In genomic region chr3:127791056-127791483, GRCm38 (mm10) we compare ENCODE assay signal across 7 mouse cellular contexts. TPM values are rescaled to one million over a fixed set of nuclear protein-coding genes. Genes with fewer than 3 reads are reported as not detected.
DNase-seq lines count a peak whose midpoint lies in the region; ATAC-seq and TF ChIP-seq lines count a peak whose summit lies in the region.

No protein-coding gene starts in this region.

- H3K79me2 ChIP-seq in CH12.LX (replicated peaks; ENCODE audit: control insufficient read depth, extremely low read depth, insufficient read depth, poor library complexity, severe bottlenecking) (no peaks in the 10 kb centered on the region), myocyte (ENCODE audit: control insufficient read depth, insufficient read depth) (no peaks in the 10 kb centered on the region)

- no peak for ATAC-seq in heart, embryonic 11.5 days (replicated peaks; ENCODE audit: insufficient number of reproducible peaks, low FRiP score, low TSS enrichment)

- H3K4me3 ChIP-seq in CH12.LX (replicated peaks in 1 of 3; ENCODE audit: low read depth in 2 of 3, low read length in 2 of 3, poor library complexity in 1 of 3) (peak overlapping the region; percentile 67 to 73 (median 68)), myocyte (peak overlapping the region; percentile 26)
- peak overlapping the region; percentile 65 for H3K4me3 ChIP-seq in heart, embryonic 11.5 days (ENCODE audit: low read depth, low read length)

- peak overlapping the region; percentile 83 for H3K9ac ChIP-seq in CH12.LX (ENCODE audit: insufficient read depth, low read depth)
- H3K9ac ChIP-seq in heart, embryonic 11.5 days (ENCODE audit: low read depth, low read length) = peak overlapping the region; percentile 72; the same call in 1 of the 2 replicates

- H3K27me3 ChIP-seq in CH12.LX (replicated peaks) = peaks cover 8% of the 10 kb centered on the region
- peaks cover 20% of the 10 kb centered on the region for H3K27me3 ChIP-seq in heart, embryonic 11.5 days (ENCODE audit: control insufficient read depth, insufficient read depth, low read length)
- no peaks in the 10 kb centered on the region for H3K27me3 ChIP-seq in myocyte (ENCODE audit: control insufficient read depth, insufficient read depth, insufficient read length)

- dilution Hi-C loops in CH12.LX (cut with MboI; ENCODE audit: extremely low pct_ligation_motif_present, extremely low pct_unique_long_range_greater_than_20kb, low sequenced_read_pairs) = no loop called here

- TF ChIP-seq CTCF in CH12.LX (conservative IDR thresholded peaks at IDR 0.05 in 1 of 2, IDR thresholded peaks at IDR 0.05 in 1 of 2; ENCODE audit: low read depth in 2 of 2, low read length in 2 of 2) = no peak

- DNase-seq in CH12.LX (ENCODE audit: extremely low read depth) = peak; percentile 41
- peak; percentile 46 for DNase-seq in Muller cell, postnatal 12 days (ENCODE audit: inconsistent ontology term)
- peak; percentile 11 to 19 for DNase-seq in kidney, postnatal 4 days
- DNase-seq in right cerebral cortex, adult 2 months (ENCODE audit: low spot score in 2 of 2) = no peak
- DNase-seq in gastrocnemius, adult 18-20 months (ENCODE audit: low spot score) = no peak

- no peaks in the 10 kb centered on the region for H3K9me3 ChIP-seq in CH12.LX (replicated peaks; ENCODE audit: low read length)
- H3K9me3 ChIP-seq in heart, embryonic 11.5 days (replicated peaks; ENCODE audit: control insufficient read depth, low read length) = no peaks in the 10 kb centered on the region

- no peak overlapping the region for H3ac ChIP-seq in myocyte (ENCODE audit: control insufficient read depth, insufficient read length)

- no peaks in the 10 kb centered on the region for H3K36me3 ChIP-seq in CH12.LX (replicated peaks in 1 of 2; ENCODE audit: control insufficient read depth in 1 of 2, insufficient read depth in 1 of 2, low read length in 1 of 2)
- H3K36me3 ChIP-seq in heart, embryonic 11.5 days (ENCODE audit: control insufficient read depth, insufficient read depth, low read length) = no peaks in the 10 kb centered on the region
- no peaks in the 10 kb centered on the region for H3K36me3 ChIP-seq in myocyte (ENCODE audit: control insufficient read depth, insufficient read depth)

- in situ Hi-C loops in CH12.LX (cut with MboI; ENCODE audit: low pct_ligation_motif_present, low pct_unique_long_range_greater_than_20kb, low sequenced_read_pairs) = no loop called here

- no peak for TF ChIP-seq RAD21 in CH12.LX (IDR thresholded peaks at IDR 0.05; ENCODE audit: low read depth, low read length)

- no peak overlapping the region for H3K27ac ChIP-seq in CH12.LX (ENCODE audit: insufficient read depth, low read depth)
- H3K27ac ChIP-seq in heart, embryonic 11.5 days (ENCODE audit: low read depth, low read length) = no peak overlapping the region

- H3K4me2 ChIP-seq in CH12.LX (ENCODE audit: insufficient read depth, low read depth, poor library complexity, severe bottlenecking) (peak overlapping the region; percentile 97), myocyte (ENCODE audit: low read depth) (peak overlapping the region; percentile 71)
- peak overlapping the region; percentile 98 for H3K4me2 ChIP-seq in heart, embryonic 11.5 days

- peak; percentile 43; the same call in 1 of the 2 replicates for TF ChIP-seq EP300 in CH12.LX (IDR thresholded peaks at IDR 0.05; ENCODE audit: low read length)

- WGBS in heart, embryonic 11.5 days (ENCODE audit: insufficient replicate concordance) = 3% methylated on average over 15 of the region's 15 CpGs

- no peak for TF ChIP-seq POLR2A in CH12.LX (IDR thresholded peaks at IDR 0.05; ENCODE audit: low read depth, low read length)
- TF ChIP-seq POLR2A in myocyte (IDR thresholded peaks at IDR 0.05; ENCODE audit: insufficient read length, low read depth) = no peak

- peaks cover 3 to 37% of the 10 kb centered on the region in 2 experiments; a peak in 3 of 4 replicates for H3K4me1 ChIP-seq in CH12.LX (ENCODE audit: control insufficient read depth in 1 of 2, insufficient read depth in 2 of 2)
- peaks cover 9% of the 10 kb centered on the region; the same call in 1 of the 2 replicates for H3K4me1 ChIP-seq in heart, embryonic 11.5 days (ENCODE audit: control insufficient read depth, insufficient read depth, low read length)

TF ChIP-seq in CH12.LX, 34 proteins besides CTCF, POLR2A, EP300 and RAD21:
- no peak for TF ChIP-seq USF1 (IDR thresholded peaks at IDR 0.05; ENCODE audit: low read depth, low read length)
- TF ChIP-seq CHD2 (IDR thresholded peaks at IDR 0.05; ENCODE audit: low read length) = no peak
- no peak for TF ChIP-seq CHD1 (IDR thresholded peaks at IDR 0.05; ENCODE audit: low read depth, low read length)
- TF ChIP-seq GABPA (IDR thresholded peaks at IDR 0.05; ENCODE audit: insufficient replicate concordance, low read depth, low read length) = no peak
- no peak for TF ChIP-seq PAX5 (IDR thresholded peaks at IDR 0.05; ENCODE audit: low read length)
- TF ChIP-seq SIN3A (IDR thresholded peaks at IDR 0.05; ENCODE audit: low read length) = peak; percentile 56; the same call in 1 of the 2 replicates
- TF ChIP-seq IRF4 (IDR thresholded peaks at IDR 0.05; ENCODE audit: low read depth, low read length) = no peak
- no peak for TF ChIP-seq E2F4 (IDR thresholded peaks at IDR 0.05; ENCODE audit: insufficient replicate concordance, low read depth, low read length)
- no peak for TF ChIP-seq KAT2A (IDR thresholded peaks at IDR 0.05; ENCODE audit: insufficient replicate concordance, low read length)
- TF ChIP-seq TCF12 (IDR thresholded peaks at IDR 0.05; ENCODE audit: low read depth, low read length) = peak; percentile 38; the same call in 1 of the 2 replicates
- no peak for TF ChIP-seq UBTF (IDR thresholded peaks at IDR 0.05; ENCODE audit: low read depth, low read length)
- TF ChIP-seq BHLHE40 (IDR thresholded peaks at IDR 0.05; ENCODE audit: low read depth, low read length) = peak; percentile 86
- TF ChIP-seq MAZ (IDR thresholded peaks at IDR 0.05; ENCODE audit: low read depth, low read length) = no peak
- TF ChIP-seq NELFE (IDR thresholded peaks at IDR 0.05; ENCODE audit: low read depth, low read length) = no peak
- TF ChIP-seq MXI1 (IDR thresholded peaks at IDR 0.05; ENCODE audit: low read depth, low read length) = no peak; the same call in 1 of the 2 replicates
- TF ChIP-seq MYC (IDR thresholded peaks at IDR 0.05; ENCODE audit: low read depth, low read length) = no peak
- TF ChIP-seq ETS1 (conservative IDR thresholded peaks at IDR 0.05; ENCODE audit: low read depth, low read length) = no peak
- no peak for TF ChIP-seq ZC3H11A (IDR thresholded peaks at IDR 0.05; ENCODE audit: low read depth, low read length)
- no peak for TF ChIP-seq JUND (conservative IDR thresholded peaks at IDR 0.05; ENCODE audit: low read depth, low read length)

TF ChIP-seq in myocyte, 11 proteins besides CTCF, POLR2A, EP300 and RAD21:
- TF ChIP-seq MYOD1 (IDR thresholded peaks at IDR 0.05; ENCODE audit: control insufficient read depth in 1 of 3, insufficient read length in 2 of 3, low read depth in 2 of 3) (no peak), USF1 (IDR thresholded peaks at IDR 0.05; ENCODE audit: low read depth) (no peak), REST (IDR thresholded peaks at IDR 0.05; ENCODE audit: insufficient read depth, insufficient read length) (no peak), POLR2AphosphoS2 (IDR thresholded peaks at IDR 0.05; ENCODE audit: insufficient read length, low read depth) (no peak), MAX (IDR thresholded peaks at IDR 0.05; ENCODE audit: low read depth) (no peak), E2F4 (IDR thresholded peaks at IDR 0.05; ENCODE audit: insufficient read depth) (no peak), MYOG (IDR thresholded peaks at IDR 0.05; ENCODE audit: control insufficient read depth in 1 of 3, insufficient read depth in 1 of 3, insufficient read length in 2 of 3, low read depth in 2 of 3) (no peak), TCF12 (IDR thresholded peaks at IDR 0.05; ENCODE audit: insufficient read depth, poor library complexity, severe bottlenecking) (no peak), TCF3 (IDR thresholded peaks at IDR 0.05; ENCODE audit: insufficient read length, low read depth) (no peak), SRF (IDR thresholded peaks at IDR 0.05; ENCODE audit: control insufficient read depth, insufficient read length, low read depth) (no peak), CEBPB (IDR thresholded peaks at IDR 0.05; ENCODE audit: insufficient read depth, poor library complexity, severe bottlenecking) (no peak)

RNA-seq across cellular contexts. Expression of gene Tifa, which starts 1.5 kb away (rescaled TPM):
- 1.4 and 1.7 TPM in 2 replicates for total RNA-seq in CH12.LX (2012; rRNA removed)
- 2.8 and 3.1 TPM in 2 replicates for total RNA-seq in CH12.LX (2014; rRNA removed)
- 2.3 and 3.2 TPM in 2 replicates for polyA plus RNA-seq in CH12.LX (2012; ENCODE audit: insufficient read length, low read depth)
- polyA plus RNA-seq in heart, embryonic 11.5 days (2014; fragmentation: Nextera tagmentation; extraction: Ambion mirVana) = 3.3 and 3.4 TPM in 2 replicates
- 0.85 TPM for polyA plus RNA-seq in myocyte (2012; fragmentation: generic; extraction: Trizol)
- total RNA-seq in gastrocnemius, adult 18-20 months (2021) = 1 to 10 TPM; 1.1 to 2.9 TPM

RNA-seq across cellular contexts. Expression of gene Alpk1, which starts 10.7 kb away (rescaled TPM):
- 1.3 and 1.8 TPM in 2 replicates for total RNA-seq in CH12.LX (2012; rRNA removed)
- 1.4 TPM in 2 replicates for total RNA-seq in CH12.LX (2014; rRNA removed)
- 1.5 and 1.6 TPM in 2 replicates for polyA plus RNA-seq in CH12.LX (2012; ENCODE audit: insufficient read length, low read depth)
- 0.72 and 1.2 TPM in 2 replicates for polyA plus RNA-seq in heart, embryonic 11.5 days (2014; fragmentation: Nextera tagmentation; extraction: Ambion mirVana)
- 1.8 TPM for polyA plus RNA-seq in myocyte (2012; fragmentation: generic; extraction: Trizol)
- total RNA-seq in gastrocnemius, adult 18-20 months (2021) = 1 to 10 TPM; 1.9 to 2.1 TPM

RNA-seq across cellular contexts. Expression of gene Ap1ar, which starts 46.3 kb away (rescaled TPM):
- total RNA-seq in CH12.LX (2012; rRNA removed) = 45.7 and 45.8 TPM in 2 replicates
- total RNA-seq in CH12.LX (2014; rRNA removed) = 51.2 and 55.4 TPM in 2 replicates
- 62.6 and 64.4 TPM in 2 replicates for polyA plus RNA-seq in CH12.LX (2012; ENCODE audit: insufficient read length, low read depth)
- polyA plus RNA-seq in heart, embryonic 11.5 days (2014; fragmentation: Nextera tagmentation; extraction: Ambion mirVana) = 32.0 and 34.5 TPM in 2 replicates
- 8.3 TPM for polyA plus RNA-seq in myocyte (2012; fragmentation: generic; extraction: Trizol)
- total RNA-seq in gastrocnemius, adult 18-20 months (2021) = 10 to 100 TPM; 28.7 to 30.0 TPM

Comparison
In these comparisons a context has a peak if more than half of its experiments do, and no peak if none do; other contexts are left out.
1. DNase-seq: peak in CH12.LX (single experiment), Muller cell, postnatal 12 days (single experiment) and kidney, postnatal 4 days (2 of 2); none in right cerebral cortex, adult 2 months (0 of 2) and gastrocnemius, adult 18-20 months (single experiment).
2. Peak in every context shown above with its lines, with median percentiles within 50 percentile points of each other: H3K4me2 ChIP-seq and H3K4me3 ChIP-seq.